In the genomic region with DNA sequence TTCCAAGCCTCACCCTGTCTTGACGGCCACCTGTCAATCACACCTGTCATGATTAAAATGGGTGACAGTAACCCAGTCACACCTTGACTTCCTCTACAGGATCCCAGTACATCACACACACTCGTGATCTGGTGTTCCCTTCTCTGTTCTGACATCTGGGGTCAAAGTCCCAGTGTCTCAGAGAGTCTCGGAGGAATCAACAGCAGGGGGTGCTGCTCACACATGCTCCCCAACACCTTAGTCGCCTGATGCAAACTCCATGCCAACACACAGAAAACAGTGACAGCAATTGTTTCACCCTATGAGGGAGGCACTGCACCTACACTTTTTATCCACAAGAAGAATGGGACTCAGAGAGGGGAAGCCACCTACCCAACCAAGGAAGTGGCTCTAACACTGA, we compare ENCODE assay signal across 10 mouse cellular contexts. TPM values are rescaled to one million over a fixed set of nuclear protein-coding genes. Genes with fewer than 3 reads are reported as not detected.
DNase-seq lines count a peak whose midpoint lies in the region; ATAC-seq and TF ChIP-seq lines count a peak whose summit lies in the region.
"Had no signal": no experiment of that assay in that cellular context is flagged by ENCODE, and none has a peak within 500 bp of the region (broad histone marks: within the 10 kb centered on the region; RNA-seq: fewer than 3 reads in every experiment).

No protein-coding gene starts in this region.

- no peaks in the 10 kb centered on the region for H3K9me3 ChIP-seq in liver, embryonic 11.5 days (ENCODE audit: control insufficient read depth, low read length)
- H3K9me3 ChIP-seq in ES-Bruce4 (replicated peaks; ENCODE audit: control insufficient read depth, insufficient read depth, low read length, poor library complexity, severe bottlenecking) = no peaks in the 10 kb centered on the region; the same call in 1 of the 2 replicates
- no peaks in the 10 kb centered on the region for H3K9me3 ChIP-seq in intestine, embryonic 16.5 days (ENCODE audit: control insufficient read depth, low read length)
- H3K9me3 ChIP-seq: liver, embryonic 15.5 days; neural tube, embryonic 13.5 days had no signal

- no peaks in the 10 kb centered on the region for H3K79me2 ChIP-seq in liver, adult 2 months (ENCODE audit: control insufficient read depth, insufficient read depth, low read length)

- TF ChIP-seq CTCF in liver, adult 2 months (IDR thresholded peaks at IDR 0.05; ENCODE audit: low read depth, low read length) = peak; percentile 21; the same call in 1 of the 2 replicates
- TF ChIP-seq CTCF in ES-Bruce4 (IDR thresholded peaks at IDR 0.05; ENCODE audit: low read depth, low read length) = peak; percentile 57

- 47% methylated on average over 4 of the region's 4 CpGs for WGBS in liver, adult 2 months
- 42% methylated on average over 4 of the region's 4 CpGs for WGBS in liver, embryonic 11.5 days
- 50% methylated on average over 4 of the region's 4 CpGs for WGBS in intestine, embryonic 16.5 days

- no peak for ATAC-seq in liver, embryonic 11.5 days (replicated peaks; ENCODE audit: low FRiP score)
- no peak for ATAC-seq in intestine, embryonic 16.5 days

- H3K27me3 ChIP-seq in liver, adult 2 months (ENCODE audit: control insufficient read depth, insufficient read depth, low read length) = no peaks in the 10 kb centered on the region
- no peaks in the 10 kb centered on the region for H3K27me3 ChIP-seq in liver, embryonic 11.5 days (replicated peaks; ENCODE audit: control insufficient read depth, insufficient read depth, low read length)
- H3K27me3 ChIP-seq in ES-Bruce4 (ENCODE audit: control insufficient read depth, insufficient read depth, low read length, poor library complexity, severe bottlenecking) = no peaks in the 10 kb centered on the region
- no peaks in the 10 kb centered on the region for H3K27me3 ChIP-seq in splenic B cell, adult 2 months (ENCODE audit: control insufficient read depth, insufficient read depth, low read length, poor library complexity, severe bottlenecking)
- no peaks in the 10 kb centered on the region for H3K27me3 ChIP-seq in intestine, embryonic 16.5 days (replicated peaks; ENCODE audit: control insufficient read depth, insufficient read depth, low read length)
- H3K27me3 ChIP-seq: liver, embryonic 15.5 days; neural tube, embryonic 13.5 days had no signal

- DNase-seq in liver, adult 2 months (ENCODE audit: extremely low read depth, low read depth, low spot score) = peak; percentile 17
- DNase-seq in liver, embryonic 11.5 days (ENCODE audit: low spot score) = no peak
- DNase-seq in kidney, adult 8-10 months = peak; percentile 24 to 48
- peak; percentile 54 for DNase-seq in splenic B cell, adult 2 months (ENCODE audit: low read depth, low spot score)
- no peak for DNase-seq in frontal cortex, postnatal 10 days (ENCODE audit: low spot score in 2 of 2)
- DNase-seq in ovary, adult 18-20 months (ENCODE audit: low spot score) = no peak

- H3K4me2 ChIP-seq in liver, embryonic 11.5 days = no peak overlapping the region
- H3K4me2 ChIP-seq in intestine, embryonic 16.5 days (ENCODE audit: low read depth, low read length) = no peak overlapping the region
- H3K4me2 ChIP-seq: liver, embryonic 15.5 days; neural tube, embryonic 13.5 days had no signal

- H3K27ac ChIP-seq in liver, adult 2 months (replicated peaks; ENCODE audit: insufficient read depth, low read depth, low read length) = no peak overlapping the region
- H3K27ac ChIP-seq in liver, embryonic 11.5 days (ENCODE audit: low read depth, low read length) = no peak overlapping the region
- no peak overlapping the region for H3K27ac ChIP-seq in ES-Bruce4 (ENCODE audit: insufficient read depth, low read length)
- H3K27ac ChIP-seq in intestine, embryonic 16.5 days (ENCODE audit: low read length) = no peak overlapping the region
- H3K27ac ChIP-seq: liver, embryonic 15.5 days; neural tube, embryonic 13.5 days had no signal

- no peak for TF ChIP-seq EP300 in ES-Bruce4 (IDR thresholded peaks at IDR 0.05; ENCODE audit: insufficient read depth, low read depth, low read length)

- no peak overlapping the region for H3K9ac ChIP-seq in liver, adult 2 months (ENCODE audit: low read depth, low read length)
- no peak overlapping the region for H3K9ac ChIP-seq in liver, embryonic 11.5 days (ENCODE audit: low read depth, low read length)
- H3K9ac ChIP-seq in ES-Bruce4 (ENCODE audit: low read depth, poor library complexity, severe bottlenecking) = no peak overlapping the region
- H3K9ac ChIP-seq in intestine, embryonic 16.5 days (ENCODE audit: low read depth, low read length) = no peak overlapping the region
- H3K9ac ChIP-seq: liver, embryonic 15.5 days; neural tube, embryonic 13.5 days had no signal

- TF ChIP-seq POLR2A in liver, adult 2 months (IDR thresholded peaks at IDR 0.05; ENCODE audit: extremely low read depth, insufficient read depth, low read length) = no peak
- no peak for TF ChIP-seq POLR2A in ES-Bruce4 (IDR thresholded peaks at IDR 0.05; ENCODE audit: insufficient read depth, low read length)

- no peaks in the 10 kb centered on the region for H3K4me1 ChIP-seq in liver, adult 2 months (ENCODE audit: control insufficient read depth, insufficient read depth, low read length)
- no peaks in the 10 kb centered on the region for H3K4me1 ChIP-seq in liver, embryonic 11.5 days (replicated peaks; ENCODE audit: control insufficient read depth, insufficient read depth, low read length)
- H3K4me1 ChIP-seq in ES-Bruce4 (ENCODE audit: control insufficient read depth, insufficient read depth, low read length) = no peaks in the 10 kb centered on the region
- peaks cover 6% of the 10 kb centered on the region for H3K4me1 ChIP-seq in intestine, embryonic 16.5 days (ENCODE audit: control insufficient read depth, insufficient read depth, low read length)

- no peak overlapping the region for H3K4me3 ChIP-seq in liver, adult 2 months (ENCODE audit: insufficient read depth, low read depth, low read length)
- H3K4me3 ChIP-seq in liver, embryonic 11.5 days (ENCODE audit: low read depth, low read length) = no peak overlapping the region
- no peak overlapping the region for H3K4me3 ChIP-seq in ES-Bruce4 (ENCODE audit: low read depth, low read length)
- no peak overlapping the region for H3K4me3 ChIP-seq in intestine, embryonic 16.5 days (ENCODE audit: low read length)
- H3K4me3 ChIP-seq: liver, embryonic 15.5 days; neural tube, embryonic 13.5 days had no signal

- no peaks in the 10 kb centered on the region for H3K36me3 ChIP-seq in liver, adult 2 months (ENCODE audit: control insufficient read depth, insufficient read depth, low read length)
- H3K36me3 ChIP-seq in liver, embryonic 11.5 days (ENCODE audit: control insufficient read depth, insufficient read depth, low read length) = no peaks in the 10 kb centered on the region
- no peaks in the 10 kb centered on the region for H3K36me3 ChIP-seq in ES-Bruce4 (ENCODE audit: control insufficient read depth, insufficient read depth, low read length, poor library complexity, severe bottlenecking)
- no peaks in the 10 kb centered on the region for H3K36me3 ChIP-seq in splenic B cell, adult 2 months (ENCODE audit: control insufficient read depth, insufficient read depth, low read length, poor library complexity, severe bottlenecking)
- H3K36me3 ChIP-seq in intestine, embryonic 16.5 days (ENCODE audit: control insufficient read depth, insufficient read depth, low read length) = no peaks in the 10 kb centered on the region
- H3K36me3 ChIP-seq: liver, embryonic 15.5 days; neural tube, embryonic 13.5 days had no signal

RNA-seq across cellular contexts. Expression of gene Kifc3, which starts 47.2 kb away (rescaled TPM):
- total RNA-seq in liver, adult 2 months (2014; rRNA removed) = 6.8 and 9.3 TPM in 2 replicates
- 17.3 and 28.3 TPM in 2 replicates for polyA plus RNA-seq in liver, adult 2 months (2012; rRNA removed)
- 7.8 and 8.1 TPM in 2 replicates for polyA plus RNA-seq in liver, embryonic 11.5 days (2014; fragmentation: Nextera tagmentation; extraction: Ambion mirVana)
- 19.0 and 22.2 TPM in 2 replicates for polyA plus RNA-seq in ES-Bruce4 (2011; ENCODE audit: insufficient read depth, insufficient read length, low read depth, missing spikeins)
- polyA plus RNA-seq in intestine, embryonic 16.5 days (2015; fragmentation: Nextera tagmentation; extraction: Ambion mirVana) = 23.4 and 30.9 TPM in 2 replicates

RNA-seq across cellular contexts. Expression of gene Cngb1, which starts 56.5 kb away (rescaled TPM):
- under 0.01 and 0.07 TPM in 2 replicates for total RNA-seq in liver, adult 2 months (2014; rRNA removed)
- 0.39 TPM in 1 of 2 replicates, not detected in the other for polyA plus RNA-seq in liver, adult 2 months (2012; rRNA removed)
- 0.36 TPM in 1 of 2 replicates, not detected in the other for polyA plus RNA-seq in liver, embryonic 11.5 days (2014; fragmentation: Nextera tagmentation; extraction: Ambion mirVana)
- 0.19 and 0.24 TPM in 2 replicates for polyA plus RNA-seq in ES-Bruce4 (2011; ENCODE audit: insufficient read depth, insufficient read length, low read depth, missing spikeins)
- polyA plus RNA-seq in intestine, embryonic 16.5 days (2015; fragmentation: Nextera tagmentation; extraction: Ambion mirVana) = 0.49 and 0.65 TPM in 2 replicates

Comparison
In these comparisons a context has a peak if more than half of its experiments do, and no peak if none do; other contexts are left out.
1. DNase-seq: peak in liver, adult 2 months (single experiment), kidney, adult 8-10 months (2 of 2) and splenic B cell, adult 2 months (single experiment); none in liver, embryonic 11.5 days (single experiment), frontal cortex, postnatal 10 days (0 of 2) and ovary, adult 18-20 months (single experiment).